In genomic region chr16:57634191-57634590, GRCm38 (mm10) we compare ENCODE assay signal across 9 mouse cellular contexts. TPM values are rescaled to one million over a fixed set of nuclear protein-coding genes. Genes with fewer than 3 reads are reported as not detected.
DNase-seq lines count a peak whose midpoint lies in the region; ATAC-seq and TF ChIP-seq lines count a peak whose summit lies in the region.
"Had no signal": no experiment of that assay in that cellular context is flagged by ENCODE, and none has a peak within 500 bp of the region (broad histone marks: within the 10 kb centered on the region; RNA-seq: fewer than 3 reads in every experiment).

No protein-coding gene starts in this region.

- ATAC-seq in embryonic facial prominence, embryonic 11.5 days (replicated peaks; ENCODE audit: insufficient number of reproducible peaks, low FRiP score, low TSS enrichment, low read depth): no peak
- ATAC-seq in heart, postnatal 0 days (ENCODE audit: insufficient read depth, low read depth): peak; percentile 79; the same call in 1 of the 2 replicates
- ATAC-seq in liver, embryonic 13.5 days (ENCODE audit: low read depth): no peak
- peak; percentile 69; the same call in 1 of the 2 replicates for ATAC-seq in neural tube, embryonic 13.5 days (ENCODE audit: low read depth)

- no peaks in the 10 kb centered on the region for H3K4me1 ChIP-seq in embryonic facial prominence, embryonic 11.5 days (ENCODE audit: control insufficient read depth, insufficient read depth, low read length)
- peaks cover 7% of the 10 kb centered on the region; the same call in 1 of the 2 replicates for H3K4me1 ChIP-seq in heart, postnatal 0 days (ENCODE audit: control insufficient read depth, insufficient read depth)
- no peaks in the 10 kb centered on the region for H3K4me1 ChIP-seq in liver, embryonic 13.5 days (replicated peaks)
- H3K4me1 ChIP-seq in neural tube, embryonic 13.5 days (replicated peaks): no peaks in the 10 kb centered on the region
- no peaks in the 10 kb centered on the region for H3K4me1 ChIP-seq in testis, adult 2 months (ENCODE audit: control insufficient read depth, insufficient read depth, low read length)

- no peaks in the 10 kb centered on the region for H3K27me3 ChIP-seq in embryonic facial prominence, embryonic 11.5 days (ENCODE audit: control insufficient read depth, insufficient read depth, low read length)
- no peaks in the 10 kb centered on the region for H3K27me3 ChIP-seq in heart, postnatal 0 days (ENCODE audit: control insufficient read depth, insufficient read depth, low read length)
- no peaks in the 10 kb centered on the region for H3K27me3 ChIP-seq in liver, embryonic 13.5 days
- H3K27me3 ChIP-seq in neural tube, embryonic 13.5 days: no peaks in the 10 kb centered on the region
- H3K27me3 ChIP-seq in testis, adult 2 months (ENCODE audit: control insufficient read depth, insufficient read depth, low read length): no peaks in the 10 kb centered on the region
- H3K27me3 ChIP-seq: heart, embryonic 13.5 days had no signal

- no peak for TF ChIP-seq EP300 in heart, postnatal 0 days (IDR thresholded peaks at IDR 0.05; ENCODE audit: low read depth)

- no peaks in the 10 kb centered on the region for H3K36me3 ChIP-seq in embryonic facial prominence, embryonic 11.5 days (replicated peaks; ENCODE audit: control insufficient read depth, insufficient read depth, low read depth, low read length)
- H3K36me3 ChIP-seq in heart, postnatal 0 days (replicated peaks; ENCODE audit: control insufficient read depth, insufficient read depth, low read length): no peaks in the 10 kb centered on the region
- no peaks in the 10 kb centered on the region for H3K36me3 ChIP-seq in liver, embryonic 13.5 days
- H3K36me3 ChIP-seq in neural tube, embryonic 13.5 days: no peaks in the 10 kb centered on the region
- no peaks in the 10 kb centered on the region for H3K36me3 ChIP-seq in testis, adult 2 months (ENCODE audit: control insufficient read depth, insufficient read depth, low read length)
- H3K36me3 ChIP-seq: heart, embryonic 13.5 days had no signal

- TF ChIP-seq CTCF in heart, postnatal 0 days (IDR thresholded peaks at IDR 0.05; ENCODE audit: low read depth): peak; percentile 80
- TF ChIP-seq CTCF in testis, adult 2 months (IDR thresholded peaks at IDR 0.05; ENCODE audit: control insufficient read depth, insufficient read depth, insufficient replicate concordance, low read depth, low read length): peak; percentile 49; the same call in 1 of the 2 replicates

- TF ChIP-seq POLR2A in testis, adult 2 months (IDR thresholded peaks at IDR 0.05; ENCODE audit: control insufficient read depth, low read depth, low read length): no peak

- no peak overlapping the region for H3K27ac ChIP-seq in embryonic facial prominence, embryonic 11.5 days (replicated peaks; ENCODE audit: low read depth, low read length)
- no peak overlapping the region for H3K27ac ChIP-seq in heart, postnatal 0 days (ENCODE audit: low read depth)
- H3K27ac ChIP-seq in liver, embryonic 13.5 days: no peak overlapping the region
- H3K27ac ChIP-seq in neural tube, embryonic 13.5 days (replicated peaks): no peak overlapping the region
- no peak overlapping the region for H3K27ac ChIP-seq in testis, adult 2 months (ENCODE audit: control insufficient read depth, insufficient read depth, low read depth, low read length)
- H3K27ac ChIP-seq: heart, embryonic 13.5 days had no signal

- no peak overlapping the region for H3K4me2 ChIP-seq in embryonic facial prominence, embryonic 11.5 days (ENCODE audit: low read depth, low read length)
- no peak overlapping the region for H3K4me2 ChIP-seq in heart, postnatal 0 days (ENCODE audit: low read depth, low read length)
- H3K4me2 ChIP-seq in liver, embryonic 13.5 days: no peak overlapping the region
- no peak overlapping the region for H3K4me2 ChIP-seq in neural tube, embryonic 13.5 days
- H3K4me2 ChIP-seq: heart, embryonic 13.5 days had no signal

- DNase-seq in CD4-positive, CD25-positive, alpha-beta regulatory T cell, adult 2 months (ENCODE audit: low read depth, low spot score): peak; percentile 76
- peak; percentile 67 for DNase-seq in adrenal gland, postnatal 25 days
- peak; percentile 87 for DNase-seq in embryonic facial prominence, embryonic 11.5 days (ENCODE audit: low spot score)
- peak; percentile 75 for DNase-seq in heart, postnatal 0 days (ENCODE audit: low spot score)
- peak; percentile 81 for DNase-seq in kidney, postnatal 14 days
- peak; percentile 23 for DNase-seq in liver, embryonic 13.5 days

- H3K9me3 ChIP-seq in embryonic facial prominence, embryonic 11.5 days (replicated peaks; ENCODE audit: control insufficient read depth, low read length): no peaks in the 10 kb centered on the region
- no peaks in the 10 kb centered on the region for H3K9me3 ChIP-seq in heart, postnatal 0 days (replicated peaks; ENCODE audit: control insufficient read depth, low read length)
- no peaks in the 10 kb centered on the region for H3K9me3 ChIP-seq in liver, embryonic 13.5 days (replicated peaks)
- no peaks in the 10 kb centered on the region for H3K9me3 ChIP-seq in neural tube, embryonic 13.5 days
- H3K9me3 ChIP-seq: heart, embryonic 13.5 days had no signal

- WGBS in embryonic facial prominence, embryonic 11.5 days: 10% methylated on average over 6 of the region's 6 CpGs
- 8% methylated on average over 6 of the region's 6 CpGs for WGBS in heart, postnatal 0 days
- 10% methylated on average over 6 of the region's 6 CpGs for WGBS in liver, embryonic 13.5 days (ENCODE audit: insufficient replicate concordance)
- WGBS in neural tube, embryonic 13.5 days: 14% methylated on average over 6 of the region's 6 CpGs

- no peak overlapping the region for H3K4me3 ChIP-seq in embryonic facial prominence, embryonic 11.5 days (ENCODE audit: low read depth, low read length)
- no peak overlapping the region for H3K4me3 ChIP-seq in heart, postnatal 0 days (ENCODE audit: low read depth, low read length)
- H3K4me3 ChIP-seq in liver, embryonic 13.5 days (replicated peaks): no peak overlapping the region
- no peak overlapping the region for H3K4me3 ChIP-seq in neural tube, embryonic 13.5 days
- H3K4me3 ChIP-seq in testis, adult 2 months (ENCODE audit: control insufficient read depth, low read depth, low read length): no peak overlapping the region
- H3K4me3 ChIP-seq: heart, embryonic 13.5 days had no signal

- no peak overlapping the region for H3K9ac ChIP-seq in embryonic facial prominence, embryonic 11.5 days (replicated peaks; ENCODE audit: low read length)
- no peak overlapping the region for H3K9ac ChIP-seq in heart, postnatal 0 days (replicated peaks; ENCODE audit: low read depth, low read length)
- no peak overlapping the region for H3K9ac ChIP-seq in liver, embryonic 13.5 days
- no peak overlapping the region for H3K9ac ChIP-seq in neural tube, embryonic 13.5 days
- H3K9ac ChIP-seq: heart, embryonic 13.5 days had no signal

RNA-seq across cellular contexts. Expression of gene Cmss1, which starts 27.5 kb away (rescaled TPM):
- total RNA-seq in adrenal gland, postnatal 25 days (2021): 16.1 and 17.6 TPM in 2 replicates
- polyA plus RNA-seq in embryonic facial prominence, embryonic 11.5 days (2014; fragmentation: Nextera tagmentation; extraction: Ambion mirVana): 55.9 and 59.0 TPM in 2 replicates
- 7.0 and 17.0 TPM in 2 replicates for total RNA-seq in heart, postnatal 0 days (2014; rRNA removed; ENCODE audit: low replicate concordance)
- 50.3 and 56.6 TPM in 2 replicates for polyA plus RNA-seq in heart, postnatal 0 days (2015; fragmentation: Nextera tagmentation; extraction: Ambion mirVana)
- 36.9 and 43.6 TPM in 2 replicates for polyA plus RNA-seq in liver, embryonic 13.5 days (2015; fragmentation: Nextera tagmentation; extraction: Ambion mirVana)
- 34.0 and 37.8 TPM in 2 replicates for polyA plus RNA-seq in neural tube, embryonic 13.5 days (2015; fragmentation: Nextera tagmentation; extraction: Ambion mirVana)
- polyA plus RNA-seq in testis, adult 2 months (2012; rRNA removed): 43.0 and 45.3 TPM in 2 replicates

Comparison
In these comparisons a context has a peak if more than half of its experiments do, and no peak if none do; other contexts are left out.
1. DNase-seq: peak in every context shown above with its lines; median percentile 87 in embryonic facial prominence, embryonic 11.5 days; 81 in kidney, postnatal 14 days; 76 in CD4-positive, CD25-positive, alpha-beta regulatory T cell, adult 2 months; 75 in heart, postnatal 0 days; 67 in adrenal gland, postnatal 25 days; 23 in liver, embryonic 13.5 days.
2. ATAC-seq: peak in heart, postnatal 0 days (single experiment) and neural tube, embryonic 13.5 days (single experiment); none in embryonic facial prominence, embryonic 11.5 days (single experiment) and liver, embryonic 13.5 days (single experiment).